Mouse (Mus musculus): ENCODE data around the gene Nid2. TPM values are rescaled to one million over a fixed set of nuclear protein-coding genes. Genes with fewer than 3 reads are reported as not detected.

Gene Nid2
- polyA plus RNA-seq, 1 experiment, result 10.5 TPM

- H3K27me3 ChIP-seq (ENCODE audit: control insufficient read depth, insufficient read depth, low read length), result no peaks in the 10 kb centered on the region
- H3K4me3 ChIP-seq (ENCODE audit: low read depth, low read length), result no peak overlapping the region
- TF ChIP-seq CTCF (IDR thresholded peaks at IDR 0.05; ENCODE audit: extremely low read depth, insufficient read length, insufficient replicate concordance, low read depth, low read length) (no peak), POLR2A (IDR thresholded peaks at IDR 0.05; ENCODE audit: low read depth, low read length) (no peak)
- no peak overlapping the region for H3K27ac ChIP-seq (ENCODE audit: insufficient read depth, low read depth, low read length)
- WGBS, result 82% methylated on average over 2 of the region's 2 CpGs
- H3K4me1 ChIP-seq (ENCODE audit: control insufficient read depth, insufficient read depth, insufficient read length, low read length), result no peaks in the 10 kb centered on the region
- H3K36me3 ChIP-seq (ENCODE audit: control insufficient read depth, insufficient read depth, low read length), result no peaks in the 10 kb centered on the region
Observed at GRCm38 (mm10) chr14:19858279-19858678, 107.2 kb downstream of the Nid2 start.

- Histone ChIP-seq H3K4me1 (ENCODE audit: control insufficient read depth, insufficient read depth, insufficient read length, low read length) (no peaks in the 10 kb centered on the region), H3K36me3 (ENCODE audit: control insufficient read depth, insufficient read depth, low read length) (no peaks in the 10 kb centered on the region), H3K27ac (ENCODE audit: insufficient read depth, low read depth, low read length) (no peak overlapping the region), H3K4me3 (ENCODE audit: low read depth, low read length) (no peak overlapping the region), H3K27me3 (ENCODE audit: control insufficient read depth, insufficient read depth, low read length) (no peaks in the 10 kb centered on the region)
- TF ChIP-seq POLR2A (IDR thresholded peaks at IDR 0.05; ENCODE audit: low read depth, low read length), result no peak
- no peak for TF ChIP-seq CTCF (IDR thresholded peaks at IDR 0.05; ENCODE audit: extremely low read depth, insufficient read length, insufficient replicate concordance, low read depth, low read length)
- 46% methylated on average over 8 of the region's 8 CpGs for WGBS
Observed at GRCm38 (mm10) chr14:19858808-19859776, 108.0 kb downstream of the Nid2 start.

DNA sequence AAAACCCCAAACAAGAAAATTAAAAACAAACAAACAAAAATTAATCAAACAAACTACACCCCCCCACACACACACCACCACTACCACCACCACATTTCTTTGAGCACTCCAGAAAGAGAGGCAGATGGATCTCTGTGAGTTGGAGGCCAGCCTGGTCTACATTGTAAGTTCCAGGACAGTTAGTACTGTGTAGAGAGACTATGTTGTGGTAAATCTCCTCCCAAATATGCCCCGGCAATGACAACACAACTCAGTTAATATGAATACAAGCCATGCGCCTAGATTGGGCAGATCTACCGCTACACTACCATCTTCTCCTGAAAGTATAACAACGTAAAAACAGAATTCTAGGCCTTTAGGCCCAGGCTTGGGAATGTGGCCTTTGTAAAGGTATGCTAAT, 109.2 kb downstream of the Nid2 start:
- no peaks in the 10 kb centered on the region for H3K4me1 ChIP-seq (ENCODE audit: control insufficient read depth, insufficient read depth, insufficient read length, low read length)
- H3K36me3 ChIP-seq (ENCODE audit: control insufficient read depth, insufficient read depth, low read length), result no peaks in the 10 kb centered on the region
- no peak overlapping the region for H3K27ac ChIP-seq (ENCODE audit: insufficient read depth, low read depth, low read length)
- 92% methylated on average over 4 of the region's 4 CpGs for WGBS
- H3K4me3 ChIP-seq (ENCODE audit: low read depth, low read length), result no peak overlapping the region
- H3K27me3 ChIP-seq (ENCODE audit: control insufficient read depth, insufficient read depth, low read length), result no peaks in the 10 kb centered on the region
- TF ChIP-seq CTCF (IDR thresholded peaks at IDR 0.05; ENCODE audit: extremely low read depth, insufficient read length, insufficient replicate concordance, low read depth, low read length) (no peak), POLR2A (IDR thresholded peaks at IDR 0.05; ENCODE audit: low read depth, low read length) (no peak)

Other genes starting within 250 kb of the Nid2 start
- gene Gm2244, start 201.3 kb upstream of the Nid2 start, polyA plus RNA-seq (2012; rRNA removed), result not detected in 2 replicates
- 0.05 and 0.10 TPM in 2 replicates for gene Gm2237, start 166.1 kb upstream of the Nid2 start, polyA plus RNA-seq (2012; rRNA removed)
- not detected in 2 replicates for gene Gm5458, start 148.7 kb upstream of the Nid2 start, polyA plus RNA-seq (2012; rRNA removed)
- 8.9 and 17.5 TPM in 2 replicates for gene Rtraf, start 72.6 kb downstream of the Nid2 start, polyA plus RNA-seq (2012; rRNA removed)
- gene Gng2, start 226.4 kb downstream of the Nid2 start, polyA plus RNA-seq (2012; rRNA removed), result 8.3 and 9.9 TPM in 2 replicates

Data from small intestine, adult 2 months (tissue).